Mouse (Mus musculus) testis, adult 2 months (tissue): ENCODE data around the gene Ccdc162. TPM values are rescaled to one million over a fixed set of nuclear protein-coding genes. Genes with fewer than 3 reads are reported as not detected.

Experiments used
- H3K27ac ChIP-seq: fragments of 200-500 bp; 2 replicates; pipeline ENCODE4 v1.5.1; 2012; ENCODE audit warnings: low read depth, low read length; ENCODE audit not compliant: control insufficient read depth, insufficient read depth
- H3K27me3 ChIP-seq: fragments of 200-500 bp; 2 replicates; pipeline ENCODE4 v1.6.1; 2012; ENCODE audit warnings: mild to moderate bottlenecking, low read length, moderate library complexity; ENCODE audit not compliant: control insufficient read depth, insufficient read depth
- H3K36me3 ChIP-seq: fragments of 200-500 bp; 2 replicates; pipeline ENCODE4 v1.6.1; 2012; ENCODE audit warnings: mild to moderate bottlenecking, low read length; ENCODE audit not compliant: control insufficient read depth, insufficient read depth
- H3K4me1 ChIP-seq: fragments of 200-500 bp; 2 replicates; pipeline ENCODE4 v1.6.1; 2012; ENCODE audit warnings: low read length; ENCODE audit not compliant: control insufficient read depth, insufficient read depth
- H3K4me3 ChIP-seq: fragments of 200-500 bp; 2 replicates; pipeline ENCODE4 v1.5.1; 2012; ENCODE audit warnings: low read depth, mild to moderate bottlenecking, low read length, moderate library complexity, mixed read lengths; ENCODE audit not compliant: control insufficient read depth
- CTCF ChIP-seq: fragments of 200-500 bp; IDR thresholded peaks from 2 replicates; pipeline ENCODE4 v1.5.1; 2012; ENCODE audit warnings: low read depth, mild to moderate bottlenecking, inconsistent platforms, low read length, moderate library complexity; ENCODE audit not compliant: control insufficient read depth, insufficient read depth, insufficient replicate concordance
- POLR2A ChIP-seq: fragments of 200-500 bp; IDR thresholded peaks from 2 replicates; pipeline ENCODE4 v1.6.1; 2012; ENCODE audit warnings: low read depth, mild to moderate bottlenecking, inconsistent platforms, low read length, moderate library complexity; ENCODE audit not compliant: control insufficient read depth
- polyA plus RNA-seq: library from polyadenylated mRNA; depleted of rRNA; stranded (reverse); fragments of >200 nt; gene quantifications from 2 replicates; pipeline ENCODE4 v1.2.3, GENCODE M21; 2012

The Ccdc162 gene
- polyA plus RNA-seq, 1 experiment = 0.56 TPM

- H3K36me3 ChIP-seq = no peaks in the 10 kb centered on the region
- no peaks in the 10 kb centered on the region for H3K27me3 ChIP-seq
- H3K4me3 ChIP-seq = no peak overlapping the region
- H3K27ac ChIP-seq = no peak overlapping the region
- TF ChIP-seq POLR2A (no peak), CTCF (no peak)
- H3K4me1 ChIP-seq = peaks cover 6% of the 10 kb centered on the region
Measured at GRCm38 (mm10) chr10:41575451-41576327, 140.7 kb downstream of the Ccdc162 start.

- H3K27ac ChIP-seq = no peak overlapping the region
- no peak overlapping the region for H3K4me3 ChIP-seq
- TF ChIP-seq POLR2A (no peak), CTCF (no peak)
- H3K27me3 ChIP-seq = no peaks in the 10 kb centered on the region
- no peaks in the 10 kb centered on the region for H3K36me3 ChIP-seq
- H3K4me1 ChIP-seq = peaks cover 3% of the 10 kb centered on the region; the same call in 1 of the 2 replicates
Measured at GRCm38 (mm10) chr10:41573190-41573589, 143.2 kb downstream of the Ccdc162 start.

GRCm38 (mm10) chr10:41572274-41572673 lies 144.2 kb downstream of the Ccdc162 start:
- H3K36me3 ChIP-seq = no peaks in the 10 kb centered on the region

GRCm38 (mm10) chr10:41571065-41571464 lies 145.4 kb downstream of the Ccdc162 start:
- TF ChIP-seq POLR2A (no peak), CTCF (no peak)
- no peaks in the 10 kb centered on the region for H3K36me3 ChIP-seq
- H3K4me3 ChIP-seq = no peak overlapping the region
- H3K4me1 ChIP-seq = peaks cover 3% of the 10 kb centered on the region; the same call in 1 of the 2 replicates
- H3K27ac ChIP-seq = no peak overlapping the region
- no peaks in the 10 kb centered on the region for H3K27me3 ChIP-seq

More at GRCm38 (mm10) chr10:41572274-41572673, 144.2 kb downstream of the Ccdc162 start:
- H3K4me1 ChIP-seq = peaks cover 3% of the 10 kb centered on the region; the same call in 1 of the 2 replicates
- H3K27ac ChIP-seq = no peak overlapping the region
- no peaks in the 10 kb centered on the region for H3K27me3 ChIP-seq
- TF ChIP-seq POLR2A (no peak), CTCF (no peak)
- H3K4me3 ChIP-seq = no peak overlapping the region

- Histone ChIP-seq H3K4me1 (peaks cover 8% of the 10 kb centered on the region), H3K27ac (no peak overlapping the region), H3K36me3 (no peaks in the 10 kb centered on the region), H3K27me3 (no peaks in the 10 kb centered on the region), H3K4me3 (no peak overlapping the region)
- TF ChIP-seq CTCF (no peak), POLR2A (no peak)
Measured at GRCm38 (mm10) chr10:41568306-41568705, 148.1 kb downstream of the Ccdc162 start.

- H3K4me1 ChIP-seq = peaks cover 6% of the 10 kb centered on the region
Measured at GRCm38 (mm10) chr10:41565141-41565540, 151.3 kb downstream of the Ccdc162 start.

GRCm38 (mm10) chr10:41561701-41562395 lies 154.6 kb downstream of the Ccdc162 start:
- Histone ChIP-seq H3K4me3 (no peak overlapping the region), H3K27ac (no peak overlapping the region), H3K4me1 (peaks cover 6% of the 10 kb centered on the region), H3K27me3 (no peaks in the 10 kb centered on the region), H3K36me3 (no peaks in the 10 kb centered on the region)
- no peak for TF ChIP-seq CTCF
- no peak for TF ChIP-seq POLR2A

More at GRCm38 (mm10) chr10:41565141-41565540, 151.3 kb downstream of the Ccdc162 start:
- Histone ChIP-seq H3K27ac (no peak overlapping the region), H3K27me3 (no peaks in the 10 kb centered on the region), H3K36me3 (no peaks in the 10 kb centered on the region), H3K4me3 (no peak overlapping the region)
- TF ChIP-seq CTCF (no peak), POLR2A (no peak)
